Mouse (Mus musculus) gastrocnemius, postnatal 25 days (tissue): ENCODE data around the gene Msh4. TPM values are rescaled to one million over a fixed set of nuclear protein-coding genes. Genes with fewer than 3 reads are reported as not detected.

Experiments
- DNase-seq: peaks from one replicate; pipeline ENCODE4 v3.0.0; 2022
- total RNA-seq, 2 experiments: library from RNA; stranded (reverse); gene quantifications; 1 replicate in 1 of 2; 2 replicates in 1 of 2; pipeline ENCODE4 v1.2.3; 2021

The Msh4 gene
- total RNA-seq, 2 experiments from 2014 or later, result not detected

- no peak for DNase-seq
Measured at GRCm38 (mm10) chr3:153808406-153808805, 97.5 kb downstream of the Msh4 start.

- no peak for DNase-seq
Measured at GRCm38 (mm10) chr3:153807444-153808149, 98.3 kb downstream of the Msh4 start.

Other genes starting within 250 kb of the Msh4 start
- 1 to 10 TPM; 2.3 to 2.8 TPM for gene St6galnac3, start 181.0 kb downstream of the Msh4 start, total RNA-seq
- not detected for gene Asb17, start 61.9 kb downstream of the Msh4 start, total RNA-seq
- 10 to 100 TPM; 64.1 to 65.0 TPM for gene Rabggtb, start 6.9 kb upstream of the Msh4 start, total RNA-seq
- gene Acadm, start 38.5 kb upstream of the Msh4 start, total RNA-seq, result 100 to 1,000 TPM; 256 to 346 TPM
- gene Slc44a5, start 67.3 kb upstream of the Msh4 start, total RNA-seq, result under 1 TPM; 0.13 to 0.27 TPM